Mouse (Mus musculus) erythroblast, embryonic 14.5 days (primary cell): ENCODE results near the gene Ltbp1.

Source experiments
- GATA1 ChIP-seq: IDR thresholded peaks from 2 replicates; pipeline ENCODE4 v1.6.1; 2012; ENCODE audit warnings: low read length, inconsistent platforms, mixed read lengths
- TAL1 ChIP-seq: IDR thresholded peaks from 3 replicates; pipeline ENCODE4 v1.6.1; 2012; ENCODE audit warnings: low read length, inconsistent platforms, mixed read lengths

- TF ChIP-seq GATA1: no peak
- no peak for TF ChIP-seq TAL1
Measured at GRCm38 (mm10) chr17:75300908-75301307, 295.5 kb downstream of the Ltbp1 start.
